Mouse (Mus musculus): ENCODE measurements around the gene BC051019. TPM values are rescaled to one million over a fixed set of nuclear protein-coding genes. Genes with fewer than 3 reads are reported as not detected.

Gene BC051019
- total and polyA plus RNA-seq, 2 experiments: not detected

- 96% methylated on average over 2 of the region's 2 CpGs for WGBS
- Histone ChIP-seq H3K9ac (ENCODE audit: low read depth, low read length) (no peak overlapping the region), H3K27me3 (ENCODE audit: control insufficient read depth, insufficient read depth, low read length) (no peaks in the 10 kb centered on the region), H3K4me1 (ENCODE audit: control insufficient read depth, insufficient read depth, low read length) (no peaks in the 10 kb centered on the region), H3K4me3 (ENCODE audit: insufficient read depth, low read depth, low read length) (no peak overlapping the region), H3K79me2 (ENCODE audit: control insufficient read depth, insufficient read depth, low read length) (no peaks in the 10 kb centered on the region), H3K36me3 (ENCODE audit: control insufficient read depth, insufficient read depth, low read length) (no peaks in the 10 kb centered on the region), H3K27ac (replicated peaks; ENCODE audit: insufficient read depth, low read depth, low read length) (no peak overlapping the region)
- TF ChIP-seq CTCF (IDR thresholded peaks at IDR 0.05; ENCODE audit: low read depth, low read length) (no peak; the same call in 1 of the 2 replicates), POLR2A (IDR thresholded peaks at IDR 0.05; ENCODE audit: extremely low read depth, insufficient read depth, low read length) (no peak)
- DNase-seq (ENCODE audit: extremely low read depth, low read depth, low spot score): no peak
Measured at GRCm38 (mm10) chr7:109722618-109723017, 1.0 kb downstream of the BC051019 start.

GRCm38 (mm10) chr7:109719286-109719685, 4.4 kb downstream of the BC051019 start:
- 68% methylated on average over 9 of the region's 9 CpGs for WGBS
- no peaks in the 10 kb centered on the region for H3K27me3 ChIP-seq (ENCODE audit: control insufficient read depth, insufficient read depth, low read length)
- DNase-seq (ENCODE audit: extremely low read depth, low read depth, low spot score): peak; percentile 15

GRCm38 (mm10) chr7:109713434-109713982, 10.1 kb downstream of the BC051019 start:
- Histone ChIP-seq H3K4me1 (ENCODE audit: control insufficient read depth, insufficient read depth, low read length) (no peaks in the 10 kb centered on the region), H3K9ac (ENCODE audit: low read depth, low read length) (no peak overlapping the region), H3K79me2 (ENCODE audit: control insufficient read depth, insufficient read depth, low read length) (no peaks in the 10 kb centered on the region), H3K27me3 (ENCODE audit: control insufficient read depth, insufficient read depth, low read length) (no peaks in the 10 kb centered on the region), H3K36me3 (ENCODE audit: control insufficient read depth, insufficient read depth, low read length) (peaks cover 28% of the 10 kb centered on the region), H3K4me3 (ENCODE audit: insufficient read depth, low read depth, low read length) (no peak overlapping the region), H3K27ac (replicated peaks; ENCODE audit: insufficient read depth, low read depth, low read length) (no peak overlapping the region)
- no peak for DNase-seq (ENCODE audit: extremely low read depth, low read depth, low spot score)
- 88% methylated on average over 2 of the region's 2 CpGs for WGBS
- TF ChIP-seq POLR2A (IDR thresholded peaks at IDR 0.05; ENCODE audit: extremely low read depth, insufficient read depth, low read length) (no peak), CTCF (IDR thresholded peaks at IDR 0.05; ENCODE audit: low read depth, low read length) (no peak)

More at GRCm38 (mm10) chr7:109719286-109719685, 4.4 kb downstream of the BC051019 start:
- H3K36me3 ChIP-seq (ENCODE audit: control insufficient read depth, insufficient read depth, low read length): no peaks in the 10 kb centered on the region
- H3K4me1 ChIP-seq (ENCODE audit: control insufficient read depth, insufficient read depth, low read length): no peaks in the 10 kb centered on the region
- H3K9ac ChIP-seq (ENCODE audit: low read depth, low read length): no peak overlapping the region
- TF ChIP-seq CTCF (IDR thresholded peaks at IDR 0.05; ENCODE audit: low read depth, low read length) (0 out of 2 replicates have a peak, but pooled peaks have one; percentile 10), POLR2A (IDR thresholded peaks at IDR 0.05; ENCODE audit: extremely low read depth, insufficient read depth, low read length) (no peak)
- no peak overlapping the region for H3K4me3 ChIP-seq (ENCODE audit: insufficient read depth, low read depth, low read length)
- no peaks in the 10 kb centered on the region for H3K79me2 ChIP-seq (ENCODE audit: control insufficient read depth, insufficient read depth, low read length)
- no peak overlapping the region for H3K27ac ChIP-seq (replicated peaks; ENCODE audit: insufficient read depth, low read depth, low read length)

- no peak for DNase-seq (ENCODE audit: extremely low read depth, low read depth, low spot score)
Measured at GRCm38 (mm10) chr7:109712198-109712597, 11.5 kb downstream of the BC051019 start.

GRCm38 (mm10) chr7:109710069-109710468, 13.6 kb downstream of the BC051019 start:
- Histone ChIP-seq H3K4me3 (ENCODE audit: insufficient read depth, low read depth, low read length) (no peak overlapping the region), H3K4me1 (ENCODE audit: control insufficient read depth, insufficient read depth, low read length) (0 out of 2 replicates have a peak, but pooled peaks cover 2% of the 10 kb centered on the region), H3K79me2 (ENCODE audit: control insufficient read depth, insufficient read depth, low read length) (no peaks in the 10 kb centered on the region), H3K27ac (replicated peaks; ENCODE audit: insufficient read depth, low read depth, low read length) (no peak overlapping the region), H3K9ac (ENCODE audit: low read depth, low read length) (no peak overlapping the region), H3K36me3 (ENCODE audit: control insufficient read depth, insufficient read depth, low read length) (peaks cover 36% of the 10 kb centered on the region), H3K27me3 (ENCODE audit: control insufficient read depth, insufficient read depth, low read length) (no peaks in the 10 kb centered on the region)
- WGBS: 57% methylated on average over 1 of the region's 1 CpGs
- TF ChIP-seq POLR2A (IDR thresholded peaks at IDR 0.05; ENCODE audit: extremely low read depth, insufficient read depth, low read length) (no peak), CTCF (IDR thresholded peaks at IDR 0.05; ENCODE audit: low read depth, low read length) (no peak)
- DNase-seq (ENCODE audit: extremely low read depth, low read depth, low spot score): no peak

More at GRCm38 (mm10) chr7:109712198-109712597, 11.5 kb downstream of the BC051019 start:
- no peak for TF ChIP-seq POLR2A (IDR thresholded peaks at IDR 0.05; ENCODE audit: extremely low read depth, insufficient read depth, low read length)
- TF ChIP-seq CTCF (IDR thresholded peaks at IDR 0.05; ENCODE audit: low read depth, low read length): no peak
- H3K4me3 ChIP-seq (ENCODE audit: insufficient read depth, low read depth, low read length): no peak overlapping the region
- H3K36me3 ChIP-seq (ENCODE audit: control insufficient read depth, insufficient read depth, low read length): peaks cover 36% of the 10 kb centered on the region
- H3K27me3 ChIP-seq (ENCODE audit: control insufficient read depth, insufficient read depth, low read length): no peaks in the 10 kb centered on the region
- WGBS: 97% methylated on average over 7 of the region's 7 CpGs
- H3K27ac ChIP-seq (replicated peaks; ENCODE audit: insufficient read depth, low read depth, low read length): no peak overlapping the region
- H3K9ac ChIP-seq (ENCODE audit: low read depth, low read length): no peak overlapping the region
- H3K4me1 ChIP-seq (ENCODE audit: control insufficient read depth, insufficient read depth, low read length): no peaks in the 10 kb centered on the region
- no peaks in the 10 kb centered on the region for H3K79me2 ChIP-seq (ENCODE audit: control insufficient read depth, insufficient read depth, low read length)

GRCm38 (mm10) chr7:109708961-109709382, 14.7 kb downstream of the BC051019 start:
- WGBS: 77% methylated on average over 3 of the region's 3 CpGs
- TF ChIP-seq POLR2A (IDR thresholded peaks at IDR 0.05; ENCODE audit: extremely low read depth, insufficient read depth, low read length) (no peak), CTCF (IDR thresholded peaks at IDR 0.05; ENCODE audit: low read depth, low read length) (no peak)
- no peaks in the 10 kb centered on the region for H3K79me2 ChIP-seq (ENCODE audit: control insufficient read depth, insufficient read depth, low read length)
- 0 out of 2 replicates have a peak overlapping the region, but pooled peaks have one; percentile 32 for H3K27ac ChIP-seq (replicated peaks; ENCODE audit: insufficient read depth, low read depth, low read length)
- no peaks in the 10 kb centered on the region for H3K27me3 ChIP-seq (ENCODE audit: control insufficient read depth, insufficient read depth, low read length)
- H3K36me3 ChIP-seq (ENCODE audit: control insufficient read depth, insufficient read depth, low read length): peaks cover 36% of the 10 kb centered on the region
- no peak overlapping the region for H3K4me3 ChIP-seq (ENCODE audit: insufficient read depth, low read depth, low read length)
- H3K9ac ChIP-seq (ENCODE audit: low read depth, low read length): no peak overlapping the region
- peak; percentile 28 for DNase-seq (ENCODE audit: extremely low read depth, low read depth, low spot score)
- 0 out of 2 replicates have a peak, but pooled peaks cover 4% of the 10 kb centered on the region for H3K4me1 ChIP-seq (ENCODE audit: control insufficient read depth, insufficient read depth, low read length)
